Mouse (Mus musculus) megakaryocyte, embryonic 14.5 days (primary cell): ENCODE results near the gene Lrig2. TPM values are rescaled to one million over a fixed set of nuclear protein-coding genes. Genes with fewer than 3 reads are reported as not detected.

Experiments
- H3K27me3 ChIP-seq: replicated peaks from 2 replicates; pipeline ENCODE3; 2012; ENCODE audit warnings: inconsistent platforms
- H3K36me3 ChIP-seq: replicated peaks from 2 replicates; pipeline ENCODE3; 2012; ENCODE audit warnings: low read length, inconsistent platforms, mixed read lengths
- H3K4me1 ChIP-seq: 2 replicates; pipeline ENCODE4 v1.6.1; 2012; ENCODE audit warnings: inconsistent platforms
- H3K4me3 ChIP-seq: replicated peaks from 2 replicates; pipeline ENCODE3; 2012; ENCODE audit warnings: moderate library complexity, mild to moderate bottlenecking, inconsistent platforms
- H3K9me3 ChIP-seq: 2 replicates; pipeline ENCODE4 v1.6.1; 2012; ENCODE audit warnings: inconsistent platforms
- FLI1 ChIP-seq: IDR thresholded peaks from 2 replicates; pipeline ENCODE4 v1.6.1; 2012; ENCODE audit warnings: low read length, inconsistent platforms, mixed read lengths
- GATA1 ChIP-seq: IDR thresholded peaks from 3 replicates; pipeline ENCODE4 v1.6.1; 2012; ENCODE audit warnings: mixed read lengths, low read length, inconsistent platforms, borderline replicate concordance
- polyA plus RNA-seq: library from polyadenylated mRNA; stranded (reverse); fragments of >175 nt; gene quantifications from 2 replicates; pipeline ENCODE4 v1.2.3, GENCODE M21; 2012; ENCODE audit warnings: low replicate concordance; ENCODE audit not compliant: insufficient read depth

The Lrig2 gene
- polyA plus RNA-seq: 0.22 TPM in 1 of 2 replicates, not detected in the other

DNA sequence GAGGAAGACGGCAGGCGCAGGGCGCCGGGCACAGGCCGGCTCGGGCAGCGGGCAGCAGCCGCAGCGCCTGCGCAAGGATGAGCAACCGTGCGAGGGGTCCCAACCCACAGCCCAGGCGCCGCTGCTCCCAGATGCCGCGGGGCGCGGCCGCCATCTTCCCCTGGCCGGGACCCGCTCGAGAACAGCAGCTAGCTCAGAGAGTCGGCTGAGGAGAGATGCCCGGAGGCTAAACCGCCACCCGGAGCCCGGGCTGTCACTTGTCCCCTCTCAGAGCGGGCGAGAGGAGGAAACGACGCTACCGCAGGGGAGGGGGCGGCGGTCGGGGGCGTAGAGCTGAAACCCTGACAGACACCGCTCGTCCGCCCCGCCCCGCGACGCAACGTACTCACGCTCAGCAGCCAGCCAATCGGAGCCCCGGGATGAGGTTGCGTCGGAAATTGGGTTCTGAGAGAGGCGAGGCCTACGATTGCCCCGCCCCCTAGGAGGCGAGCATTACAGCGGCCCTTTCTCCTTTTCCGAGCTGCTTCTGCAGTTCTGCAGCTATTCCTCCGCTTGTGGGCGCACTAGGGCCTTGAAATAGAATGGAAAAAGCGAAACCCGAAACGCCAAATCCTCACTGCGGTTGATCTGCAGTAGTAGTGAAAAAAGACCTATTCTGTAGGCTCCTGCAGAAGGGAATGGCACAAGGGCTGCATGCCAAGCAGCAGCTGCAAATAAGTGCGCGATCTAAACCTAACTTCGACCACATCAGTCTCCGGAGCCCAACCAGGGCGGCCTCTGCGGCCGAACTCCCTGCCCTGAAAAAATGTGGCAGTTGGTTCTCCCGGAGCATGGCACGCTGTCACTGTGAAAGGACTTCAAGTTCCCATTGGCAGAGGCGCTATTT is at the start of gene Lrig2:
Lrig2 (minus strand) TSS at position 381 of the 886 bp plus-strand sequence.
- H3K27me3 ChIP-seq: no peaks in the 10 kb centered on the region
- H3K4me3 ChIP-seq: peak within 1 kb of the TSS; percentile 96
- TF ChIP-seq FLI1 (no peak), GATA1 (no peak)
- H3K4me1 ChIP-seq: peaks cover 43% of the 10 kb centered on the region
- H3K9me3 ChIP-seq: no peaks in the 10 kb centered on the region
- H3K36me3 ChIP-seq: no peaks in the 10 kb centered on the region

DNA sequence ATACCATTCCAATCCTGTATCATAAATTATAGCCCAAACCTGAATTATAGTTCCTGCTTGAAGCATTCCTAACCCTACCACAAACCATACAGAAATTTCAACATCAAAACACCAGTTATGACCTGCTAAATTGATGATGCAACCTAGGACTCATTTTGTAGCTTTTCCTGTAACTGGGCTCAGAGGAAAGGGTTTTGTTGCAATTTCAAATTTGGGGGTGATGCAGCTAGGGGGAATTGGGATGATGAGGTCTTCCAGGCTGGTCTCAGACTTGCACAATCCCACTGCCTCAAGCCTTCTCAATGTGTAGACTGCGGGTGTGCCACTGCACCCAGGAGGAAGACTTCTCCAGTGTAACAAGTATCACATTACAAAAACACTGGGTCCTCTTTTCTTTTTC is 44.9 kb upstream of the Lrig2 start:
- peaks cover 4% of the 10 kb centered on the region; the same call in 1 of the 2 replicates for H3K4me1 ChIP-seq
- H3K36me3 ChIP-seq: no peaks in the 10 kb centered on the region
- no peak overlapping the region for H3K4me3 ChIP-seq
- TF ChIP-seq FLI1 (no peak), GATA1 (no peak)
- peaks cover 4% of the 10 kb centered on the region; the same call in 1 of the 2 replicates for H3K9me3 ChIP-seq
- peaks cover 5% of the 10 kb centered on the region for H3K27me3 ChIP-seq

DNA sequence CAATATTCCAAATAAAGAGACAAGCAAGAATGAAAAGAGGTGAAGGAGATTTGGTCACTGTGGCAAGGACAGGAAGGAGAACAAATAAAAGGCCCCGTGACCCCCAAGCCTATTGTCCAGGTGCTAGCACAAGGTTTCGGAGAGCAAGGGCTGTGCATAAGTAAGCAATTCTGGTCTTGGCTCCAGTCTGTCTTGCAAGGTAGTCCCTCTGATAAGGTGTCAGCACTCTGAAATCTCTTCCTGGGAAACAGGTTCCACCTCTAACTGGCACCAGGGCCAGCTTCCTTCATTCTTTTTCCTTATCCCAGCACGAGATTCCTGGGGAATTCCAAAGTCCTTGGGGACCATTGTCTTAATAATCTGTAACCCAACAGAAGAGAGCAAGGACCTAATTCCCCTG is 38.9 kb upstream of the Lrig2 start:
- Histone ChIP-seq H3K4me1 (no peaks in the 10 kb centered on the region), H3K27me3 (peaks cover 20% of the 10 kb centered on the region), H3K36me3 (no peaks in the 10 kb centered on the region), H3K9me3 (no peaks in the 10 kb centered on the region), H3K4me3 (no peak overlapping the region)
- TF ChIP-seq FLI1 (no peak), GATA1 (no peak)

DNA sequence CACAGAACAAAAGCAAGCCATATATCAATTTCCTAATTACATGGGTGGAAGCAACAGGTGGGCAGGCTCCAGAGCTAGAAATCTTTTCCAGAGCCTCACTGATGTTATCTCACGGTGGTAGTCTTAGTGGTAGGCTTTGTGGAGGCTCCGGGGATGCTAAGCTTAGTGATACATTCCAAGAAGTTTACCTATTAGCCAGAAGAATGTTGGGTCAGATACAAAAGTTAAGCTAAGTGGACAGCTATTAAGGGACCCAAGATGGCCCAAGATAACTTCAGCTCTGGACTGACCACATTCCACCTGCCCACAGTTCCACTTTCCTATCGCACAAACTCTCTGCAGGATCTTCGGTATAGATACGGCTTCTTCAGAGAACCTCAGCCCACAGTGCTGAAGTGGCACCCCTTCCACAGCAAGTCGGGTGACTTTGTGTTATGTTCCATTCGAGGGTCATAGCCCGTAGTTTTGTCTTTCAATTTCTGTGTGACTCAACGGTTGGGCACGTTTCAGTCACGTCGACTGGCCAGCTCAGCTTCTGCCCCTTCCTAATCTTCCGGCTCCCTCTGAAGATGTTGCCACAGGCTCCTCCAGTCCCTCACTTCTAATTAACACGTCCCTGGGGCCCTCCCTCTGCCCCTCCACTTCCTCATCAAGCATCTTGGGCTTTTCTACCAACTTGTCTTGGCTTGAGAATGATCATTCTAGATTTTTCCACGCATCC is 36.8 kb upstream of the Lrig2 start:
- Histone ChIP-seq H3K9me3 (no peaks in the 10 kb centered on the region), H3K4me1 (no peaks in the 10 kb centered on the region), H3K4me3 (no peak overlapping the region), H3K27me3 (peaks cover 21% of the 10 kb centered on the region), H3K36me3 (no peaks in the 10 kb centered on the region)
- TF ChIP-seq GATA1 (no peak), FLI1 (no peak)

DNA sequence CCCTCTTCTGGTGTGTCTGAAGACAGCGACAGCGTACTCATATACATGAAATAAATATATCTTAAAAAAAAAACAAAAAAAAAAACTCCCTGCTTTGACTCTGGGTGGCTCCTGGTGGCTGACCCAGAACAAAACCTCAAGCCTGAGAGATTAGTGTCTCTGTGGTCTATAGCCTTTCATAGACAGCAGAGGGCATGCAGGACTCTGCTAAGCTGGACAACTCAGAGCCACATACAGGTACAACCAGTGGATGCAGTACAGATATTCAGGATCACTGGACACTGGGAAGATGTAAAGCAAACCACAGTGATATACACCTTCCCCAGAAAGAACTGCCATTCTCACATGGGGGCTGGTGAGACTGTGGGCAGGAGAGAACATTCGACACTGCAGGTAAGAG is 32.1 kb upstream of the Lrig2 start:
- Histone ChIP-seq H3K36me3 (no peaks in the 10 kb centered on the region), H3K4me3 (no peak overlapping the region), H3K4me1 (peaks cover 9% of the 10 kb centered on the region), H3K27me3 (peaks cover 14% of the 10 kb centered on the region), H3K9me3 (peaks cover 2% of the 10 kb centered on the region; the same call in 1 of the 2 replicates)
- TF ChIP-seq GATA1: no peak
- TF ChIP-seq FLI1: no peak

DNA sequence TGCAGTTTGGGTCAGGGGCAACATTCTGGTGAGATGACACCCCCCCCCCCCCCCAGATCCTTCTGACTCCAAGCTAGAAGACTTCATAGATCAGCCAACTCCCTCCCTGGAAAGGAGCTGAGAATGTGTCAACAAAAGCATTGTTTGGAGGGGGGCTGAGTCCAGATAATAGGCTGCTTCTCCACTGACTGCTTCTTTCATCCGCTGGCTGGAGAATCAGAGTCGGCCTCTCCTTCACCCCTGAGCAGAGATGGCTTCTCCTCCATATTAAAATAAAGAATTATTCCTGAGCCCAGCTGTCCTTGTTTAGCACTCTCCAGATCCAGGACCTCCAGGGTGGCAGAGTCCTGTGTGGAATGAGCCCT is 30.3 kb upstream of the Lrig2 start:
- TF ChIP-seq GATA1 (no peak), FLI1 (no peak)
- Histone ChIP-seq H3K4me3 (no peak overlapping the region), H3K27me3 (peaks cover 8% of the 10 kb centered on the region), H3K9me3 (peaks cover 4% of the 10 kb centered on the region; the same call in 1 of the 2 replicates), H3K4me1 (peaks cover 9% of the 10 kb centered on the region), H3K36me3 (no peaks in the 10 kb centered on the region)

DNA sequence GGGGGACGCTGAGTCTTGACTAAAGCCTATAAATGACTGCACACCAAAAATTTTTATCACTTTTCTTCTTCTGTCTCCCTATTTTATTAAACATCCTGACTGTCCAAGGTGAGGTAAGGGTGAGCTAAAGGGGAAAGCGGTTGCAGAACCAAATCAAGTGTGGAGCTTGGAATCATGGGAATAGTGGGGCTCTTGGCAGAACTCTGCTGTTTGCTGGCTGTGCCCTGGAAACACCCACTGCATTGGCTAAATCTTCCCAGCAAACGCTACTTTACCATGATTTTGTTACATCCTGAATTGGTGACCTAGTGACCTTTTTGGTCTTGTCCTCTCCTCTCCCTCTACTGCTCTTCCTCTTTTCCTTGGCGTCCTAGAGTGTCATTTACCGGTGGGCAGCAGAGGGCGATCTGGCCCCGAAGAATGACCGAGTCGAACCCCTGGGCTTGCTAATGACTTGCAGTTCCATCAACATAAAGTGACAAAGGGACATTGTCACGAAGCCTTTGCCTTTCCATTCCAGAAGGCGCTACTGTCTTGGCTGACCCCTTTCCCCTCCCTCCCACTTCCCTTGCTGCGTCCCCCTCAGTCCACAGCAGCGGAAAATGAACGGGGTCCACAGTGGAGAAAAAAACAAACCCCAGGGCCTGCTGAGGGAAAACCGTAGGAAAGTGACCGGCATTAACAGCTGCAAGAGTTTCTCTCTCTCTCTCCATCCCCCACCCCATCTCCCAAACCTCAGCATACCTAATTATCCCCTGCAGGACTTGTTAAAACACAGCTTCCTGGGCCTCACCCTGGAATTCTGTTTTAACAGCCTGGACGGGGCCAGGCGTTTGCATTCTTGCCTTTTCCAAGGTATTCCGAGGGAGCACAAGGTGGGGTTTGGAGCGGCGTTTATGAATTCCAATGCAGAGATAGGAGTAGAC is 29.7 kb upstream of the Lrig2 start:
- Histone ChIP-seq H3K4me3 (peak overlapping the region; percentile 50), H3K27me3 (peaks cover 4% of the 10 kb centered on the region), H3K9me3 (peaks cover 4% of the 10 kb centered on the region; the same call in 1 of the 2 replicates), H3K36me3 (no peaks in the 10 kb centered on the region), H3K4me1 (peaks cover 9% of the 10 kb centered on the region)
- no peak for TF ChIP-seq FLI1
- no peak for TF ChIP-seq GATA1

DNA sequence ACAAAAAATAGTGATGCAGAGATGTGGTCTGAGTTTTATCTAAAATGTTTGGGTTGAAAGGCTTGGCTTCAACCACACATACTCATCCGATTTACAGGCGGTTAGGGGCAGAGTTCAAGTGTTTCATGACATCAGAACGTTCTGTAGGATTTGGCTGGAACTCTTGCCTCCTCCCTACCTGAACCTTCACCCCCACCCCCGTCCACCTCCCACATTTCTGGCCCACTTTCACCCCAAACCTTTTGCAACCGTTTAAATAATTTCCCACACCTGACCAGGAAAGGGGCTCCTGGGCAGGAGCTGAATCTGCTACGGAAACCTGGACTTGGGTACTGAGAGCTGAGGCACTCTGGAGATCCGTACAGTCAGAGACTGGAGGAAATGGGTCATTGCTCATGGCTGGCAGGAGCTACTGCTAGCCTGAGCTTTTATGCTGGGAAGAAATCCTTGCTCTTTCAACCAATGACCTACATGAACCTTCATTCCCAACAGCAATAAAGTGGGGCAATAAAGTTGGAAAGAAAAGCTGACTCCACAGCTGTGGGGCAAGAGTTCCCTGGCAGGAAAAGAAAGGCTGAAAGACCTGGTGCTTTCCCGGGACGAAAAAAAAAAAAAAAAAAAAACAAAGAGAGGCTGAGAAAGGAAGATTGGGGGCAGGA is 28.9 kb upstream of the Lrig2 start:
- Histone ChIP-seq H3K9me3 (peaks cover 4% of the 10 kb centered on the region; the same call in 1 of the 2 replicates), H3K27me3 (peaks cover 4% of the 10 kb centered on the region), H3K4me1 (peaks cover 9% of the 10 kb centered on the region), H3K36me3 (no peaks in the 10 kb centered on the region), H3K4me3 (no peak overlapping the region)
- no peak for TF ChIP-seq GATA1
- no peak for TF ChIP-seq FLI1

DNA sequence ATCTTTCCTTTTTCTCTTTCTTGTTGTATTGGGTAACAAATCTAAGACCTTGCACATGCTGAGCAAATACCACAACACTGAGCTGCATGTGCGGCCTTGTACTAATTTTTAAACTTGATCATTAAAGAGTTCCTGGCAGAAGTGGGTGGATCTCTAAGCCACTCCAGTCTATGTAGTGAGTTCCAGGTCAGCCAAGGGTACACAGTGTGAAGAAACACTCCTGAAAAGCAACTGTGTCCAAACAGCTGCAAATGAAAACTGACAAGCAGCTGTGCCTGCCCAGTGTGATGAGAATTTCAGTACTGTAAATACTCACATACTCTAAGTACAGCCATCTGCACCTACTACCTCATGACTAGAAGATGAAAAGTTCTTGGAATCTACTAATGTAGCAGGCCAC is 21.5 kb upstream of the Lrig2 start:
- H3K36me3 ChIP-seq: no peaks in the 10 kb centered on the region
- no peaks in the 10 kb centered on the region for H3K27me3 ChIP-seq
- peaks cover 24% of the 10 kb centered on the region for H3K4me1 ChIP-seq
- H3K9me3 ChIP-seq: no peaks in the 10 kb centered on the region
- no peak for TF ChIP-seq FLI1
- no peak overlapping the region for H3K4me3 ChIP-seq
